Mouse (Mus musculus): ENCODE results near the gene Kif21a. TPM values are rescaled to one million over a fixed set of nuclear protein-coding genes. Genes with fewer than 3 reads are reported as not detected.

Gene Kif21a
- polyA plus RNA-seq, 2 experiments from 2014 or later, result not detected

GRCm38 (mm10) chr15:90931451-90931850 is 118.3 kb downstream of the Kif21a start:
- ATAC-seq, result no peak

- no peak for ATAC-seq
These were observed 120.7 kb downstream of the Kif21a start for GRCm38 (mm10) chr15:90929043-90929442.

- ATAC-seq, result no peak
These were observed 153.3 kb downstream of the Kif21a start for GRCm38 (mm10) chr15:90896480-90896879.

GRCm38 (mm10) chr15:90887466-90887865 is 162.3 kb downstream of the Kif21a start:
- no peak for ATAC-seq

Other genes with a start within 250 kb of the Kif21a start
- under 1 TPM in 1 of 2 experiments, not detected in 1; 0.16 TPM for gene Abcd2, start 141.9 kb upstream of the Kif21a start, polyA plus RNA-seq (2017; shearing (Covaris generic))
- not detected for gene CN725425, start 149.5 kb upstream of the Kif21a start, polyA plus RNA-seq (2017; shearing (Covaris generic))

Measured in activated CD4-positive, CD25-positive, alpha-beta regulatory T cell, adult 4 months (primary cell).